Mouse (Mus musculus): ENCODE measurements at regions not wholly inside any gene's neighbourhood (a gene's known extent, or its start where the extent isn't known, plus 50 kb on each side); places are given as distances from the start of the nearest gene placed in this dataset.

- intact Hi-C loops (cut with DNase I), result no loop called here
- no peak for DNase-seq
Measured at GRCm38 (mm10) chr10:17599831-17600761, 122.9 kb upstream of the Cited2 start.

GRCm38 (mm10) chr10:17600762-17601108 lies 122.3 kb upstream of the Cited2 start:
- DNase-seq, result no peak
- intact Hi-C loops (cut with DNase I), result no loop called here

- DNase-seq, result no peak
- intact Hi-C loops (cut with DNase I), result no loop called here
Measured at GRCm38 (mm10) chr10:17602446-17602845, 120.6 kb upstream of the Cited2 start.

GRCm38 (mm10) chr10:17608220-17608619 lies 114.8 kb upstream of the Cited2 start:
- intact Hi-C loops (cut with DNase I), result no loop called here
- no peak for DNase-seq

GRCm38 (mm10) chr10:17610592-17610991 lies 112.4 kb upstream of the Cited2 start:
- intact Hi-C loops (cut with DNase I), result no loop called here
- no peak for DNase-seq

GRCm38 (mm10) chr10:17613281-17613680 lies 109.7 kb upstream of the Cited2 start:
- intact Hi-C loops (cut with DNase I), result no loop called here
- DNase-seq, result no peak

- intact Hi-C loops (cut with DNase I), result no loop called here
- no peak for DNase-seq
Measured at GRCm38 (mm10) chr10:17618024-17618423, 105.0 kb upstream of the Cited2 start.

- no peak for DNase-seq
- intact Hi-C loops (cut with DNase I), result no loop called here
Measured at GRCm38 (mm10) chr10:17619617-17620016, 103.4 kb upstream of the Cited2 start.

- no peak for DNase-seq
- intact Hi-C loops (cut with DNase I), result no loop called here
Measured at GRCm38 (mm10) chr10:17621703-17622385, 101.2 kb upstream of the Cited2 start.

GRCm38 (mm10) chr10:17622802-17623201 lies 100.2 kb upstream of the Cited2 start:
- intact Hi-C loops (cut with DNase I), result no loop called here
- no peak for DNase-seq

GRCm38 (mm10) chr10:17629709-17630108 lies 93.3 kb upstream of the Cited2 start:
- DNase-seq, result no peak
- intact Hi-C loops (cut with DNase I), result no loop called here

- DNase-seq, result no peak
- intact Hi-C loops (cut with DNase I), result no loop called here
Measured at GRCm38 (mm10) chr10:17630861-17631581, 92.0 kb upstream of the Cited2 start.

- no peak for DNase-seq
- intact Hi-C loops (cut with DNase I), result no loop called here
Measured at GRCm38 (mm10) chr10:17631817-17632216, 91.2 kb upstream of the Cited2 start.

- no peak for DNase-seq
- intact Hi-C loops (cut with DNase I), result no loop called here
Measured at GRCm38 (mm10) chr10:17632959-17633674, 89.9 kb upstream of the Cited2 start.

- DNase-seq, result no peak
- intact Hi-C loops (cut with DNase I), result no loop called here
Measured at GRCm38 (mm10) chr10:17645363-17645762, 77.7 kb upstream of the Cited2 start.

- no peak for DNase-seq
- intact Hi-C loops (cut with DNase I), result no loop called here
Measured at GRCm38 (mm10) chr10:17646391-17646790, 76.6 kb upstream of the Cited2 start.

- intact Hi-C loops (cut with DNase I), result no loop called here
- DNase-seq, result no peak
Measured at GRCm38 (mm10) chr10:17648077-17648476, 74.9 kb upstream of the Cited2 start.

- intact Hi-C loops (cut with DNase I), result no loop called here
- no peak for DNase-seq
Measured at GRCm38 (mm10) chr10:17650997-17651750, 71.8 kb upstream of the Cited2 start.

GRCm38 (mm10) chr10:17653325-17653724 lies 69.7 kb upstream of the Cited2 start:
- no peak for DNase-seq
- intact Hi-C loops (cut with DNase I), result no loop called here

GRCm38 (mm10) chr10:17653785-17654184 lies 69.2 kb upstream of the Cited2 start:
- intact Hi-C loops (cut with DNase I), result no loop called here
- no peak for DNase-seq
